Mouse (Mus musculus) CH12.LX (cell line): ENCODE measurements at regions not wholly inside any gene's neighbourhood (a gene's known extent, or its start where the extent isn't known, plus 50 kb on each side); places are given as distances from the start of the nearest gene placed in this dataset.

Experiments used
- DNase-seq: peaks from one replicate; pipeline ENCODE4 v3.0.0-alpha.2; 2013; ENCODE audit errors: extremely low read depth
- H3K27ac ChIP-seq: 2 replicates; pipeline ENCODE4 v1.5.1; 2012; ENCODE audit warnings: low read depth, mild to moderate bottlenecking, control low read depth, moderate library complexity; ENCODE audit not compliant: insufficient read depth
- H3K27me3 ChIP-seq: replicated peaks from 2 replicates; pipeline ENCODE3; 2012; ENCODE audit warnings: inconsistent platforms
- H3K36me3 ChIP-seq, 2 experiments: replicated peaks in 1 of 2; 2 replicates each; pipeline versions ENCODE3 to v1.6.1; 2012; ENCODE audit warnings: inconsistent platforms in 1 of 2, low read length in 1 of 2, mild to moderate bottlenecking in 1 of 2, mixed read lengths in 1 of 2, moderate library complexity in 1 of 2; ENCODE audit not compliant: control insufficient read depth in 1 of 2, insufficient read depth in 1 of 2
- H3K4me1 ChIP-seq, 2 experiments: 2 replicates each; pipeline ENCODE4 v1.6.1; 2012; ENCODE audit warnings: inconsistent platforms in 1 of 2, moderate library complexity in 1 of 2; ENCODE audit not compliant: insufficient read depth in 2 of 2, control insufficient read depth in 1 of 2
- H3K4me2 ChIP-seq: 2 replicates; pipeline ENCODE4 v1.6.1; 2012; ENCODE audit warnings: low read depth, mild to moderate bottlenecking, control low read depth; ENCODE audit not compliant: poor library complexity, insufficient read depth, severe bottlenecking
- H3K4me3 ChIP-seq, 3 experiments: fragments of 150-350 bp in 1 of 3; sonication (generic) in 1 of 3; replicated peaks in 1 of 3; 2 replicates each; pipeline versions ENCODE3 to v1.5.1; 2011 to 2012; ENCODE audit warnings: low read depth in 2 of 3, low read length in 2 of 3, mild to moderate bottlenecking in 2 of 3, moderate library complexity in 2 of 3, control low read depth in 1 of 3, improper control_type of control experiment in 1 of 3, inconsistent platforms in 1 of 3, mixed read lengths in 1 of 3; ENCODE audit not compliant: poor library complexity in 1 of 3
- H3K79me2 ChIP-seq: replicated peaks from 2 replicates; pipeline ENCODE4 v1.6.1; 2012; ENCODE audit warnings: mild to moderate bottlenecking, moderate library complexity; ENCODE audit not compliant: control insufficient read depth, poor library complexity, insufficient read depth, severe bottlenecking; ENCODE audit errors: extremely low read depth
- H3K9ac ChIP-seq: 2 replicates; pipeline ENCODE4 v1.6.1; 2012; ENCODE audit warnings: low read depth, mild to moderate bottlenecking, control low read depth, moderate library complexity; ENCODE audit not compliant: insufficient read depth
- H3K9me3 ChIP-seq: replicated peaks from 2 replicates; pipeline ENCODE3; 2012; ENCODE audit warnings: low read length, inconsistent platforms, mixed read lengths
- BHLHE40 ChIP-seq: IDR thresholded peaks from 2 replicates; pipeline ENCODE4 v1.6.1; 2011; ENCODE audit warnings: mild to moderate bottlenecking, low read depth, low read length, improper control_type of control experiment
- CHD1 ChIP-seq: IDR thresholded peaks from 2 replicates; pipeline ENCODE4 v1.6.1; 2012; ENCODE audit warnings: low read depth, low read length, improper control_type of control experiment, inconsistent platforms
- CHD2 ChIP-seq: IDR thresholded peaks from 2 replicates; pipeline ENCODE4 v1.6.1; 2011; ENCODE audit warnings: low read length, improper control_type of control experiment
- CTCF ChIP-seq, 2 experiments: IDR thresholded peaks in 1 of 2; conservative IDR thresholded peaks in 1 of 2; 2 replicates each; pipeline ENCODE4 v1.5.1; 2011 to 2012; ENCODE audit warnings: low read depth in 2 of 2, low read length in 2 of 2, improper control_type of control experiment in 1 of 2, inconsistent platforms in 1 of 2, mild to moderate bottlenecking in 1 of 2, moderate library complexity in 1 of 2
- E2F4 ChIP-seq: IDR thresholded peaks from 2 replicates; pipeline ENCODE4 v1.6.1; 2011; ENCODE audit warnings: low read depth, low read length, improper control_type of control experiment; ENCODE audit not compliant: insufficient replicate concordance
- ELF1 ChIP-seq: IDR thresholded peaks from 2 replicates; pipeline ENCODE4 v1.6.1; 2014; ENCODE audit warnings: low read depth, mild to moderate bottlenecking, inconsistent platforms, low read length, improper control_type of control experiment
- EP300 ChIP-seq: IDR thresholded peaks from 2 replicates; pipeline ENCODE4 v1.6.1; 2011; ENCODE audit warnings: low read length, improper control_type of control experiment
- ETS1 ChIP-seq: conservative IDR thresholded peaks from 2 replicates; pipeline ENCODE4 v1.6.1; 2012; ENCODE audit warnings: low read depth, mild to moderate bottlenecking, inconsistent platforms, low read length, improper control_type of control experiment, moderate library complexity
- GABPA ChIP-seq: IDR thresholded peaks from 2 replicates; pipeline ENCODE4 v1.6.1; 2012; ENCODE audit warnings: low read depth, low read length, improper control_type of control experiment, inconsistent platforms; ENCODE audit not compliant: insufficient replicate concordance
- HCFC1 ChIP-seq: IDR thresholded peaks from 2 replicates; pipeline ENCODE4 v1.6.1; 2012; ENCODE audit warnings: low read depth, mild to moderate bottlenecking, inconsistent platforms, low read length, improper control_type of control experiment
- IRF4 ChIP-seq: IDR thresholded peaks from 2 replicates; pipeline ENCODE4 v1.6.1; 2014; ENCODE audit warnings: low read depth, mild to moderate bottlenecking, inconsistent platforms, low read length, improper control_type of control experiment
- JUN ChIP-seq: IDR thresholded peaks from 2 replicates; pipeline ENCODE4 v1.6.1; 2011; ENCODE audit warnings: low read depth, mild to moderate bottlenecking, low read length, improper control_type of control experiment, moderate library complexity; ENCODE audit not compliant: insufficient read depth
- JUND ChIP-seq: conservative IDR thresholded peaks from 2 replicates; pipeline ENCODE4 v1.6.1; 2011; ENCODE audit warnings: low read depth, low read length, improper control_type of control experiment
- KAT2A ChIP-seq: IDR thresholded peaks from 2 replicates; pipeline ENCODE4 v1.6.1; 2012; ENCODE audit warnings: low read length, improper control_type of control experiment, inconsistent platforms; ENCODE audit not compliant: insufficient replicate concordance
- MAFK ChIP-seq: IDR thresholded peaks from 2 replicates; pipeline ENCODE4 v1.6.1; 2011; ENCODE audit warnings: low read length, improper control_type of control experiment; ENCODE audit not compliant: insufficient replicate concordance
- MAX ChIP-seq: IDR thresholded peaks from 2 replicates; pipeline ENCODE4 v1.6.1; 2011; ENCODE audit warnings: low read length, improper control_type of control experiment
- MAZ ChIP-seq: IDR thresholded peaks from 2 replicates; pipeline ENCODE4 v1.6.1; 2012; ENCODE audit warnings: low read depth, mild to moderate bottlenecking, inconsistent platforms, low read length, improper control_type of control experiment, moderate library complexity
- MEF2A ChIP-seq: IDR thresholded peaks from 2 replicates; pipeline ENCODE4 v1.6.1; 2014; ENCODE audit warnings: low read depth, mild to moderate bottlenecking, inconsistent platforms, low read length, improper control_type of control experiment, borderline replicate concordance
- MXI1 ChIP-seq: IDR thresholded peaks from 2 replicates; pipeline ENCODE4 v1.6.1; 2011; ENCODE audit warnings: mild to moderate bottlenecking, low read depth, low read length, improper control_type of control experiment
- MYC ChIP-seq: IDR thresholded peaks from 2 replicates; pipeline ENCODE4 v1.6.1; 2011; ENCODE audit warnings: low read depth, mild to moderate bottlenecking, improper control_type of control experiment, low read length
- NELFE ChIP-seq: IDR thresholded peaks from 2 replicates; pipeline ENCODE4 v1.6.1; 2011; ENCODE audit warnings: low read depth, low read length, improper control_type of control experiment
- NRF1 ChIP-seq: IDR thresholded peaks from 2 replicates; pipeline ENCODE4 v1.6.1; 2014; ENCODE audit warnings: low read depth, mild to moderate bottlenecking, inconsistent platforms, low read length, improper control_type of control experiment, moderate library complexity
- PAX5 ChIP-seq: IDR thresholded peaks from 2 replicates; pipeline ENCODE4 v1.6.1; 2012; ENCODE audit warnings: low read length, inconsistent platforms, mixed read lengths
- POLR2A ChIP-seq: IDR thresholded peaks from 2 replicates; pipeline ENCODE4 v1.6.1; 2011; ENCODE audit warnings: low read depth, mild to moderate bottlenecking, improper control_type of control experiment, low read length
- POLR2AphosphoS2 ChIP-seq: IDR thresholded peaks from 2 replicates; pipeline ENCODE4 v1.6.1; 2011; ENCODE audit warnings: low read depth, low read length, improper control_type of control experiment
- RAD21 ChIP-seq: IDR thresholded peaks from 2 replicates; pipeline ENCODE4 v1.6.1; 2011; ENCODE audit warnings: low read depth, mild to moderate bottlenecking, low read length, improper control_type of control experiment, moderate library complexity
- RCOR1 ChIP-seq: conservative IDR thresholded peaks from 2 replicates; pipeline ENCODE4 v1.6.1; 2012; ENCODE audit warnings: low read depth, mild to moderate bottlenecking, inconsistent platforms, low read length, improper control_type of control experiment
- SIN3A ChIP-seq: IDR thresholded peaks from 2 replicates; pipeline ENCODE4 v1.6.1; 2012; ENCODE audit warnings: low read length, improper control_type of control experiment, inconsistent platforms
- SMC3 ChIP-seq: IDR thresholded peaks from 2 replicates; pipeline ENCODE4 v1.6.1; 2011; ENCODE audit warnings: low read depth, low read length, improper control_type of control experiment
- TBP ChIP-seq: conservative IDR thresholded peaks from 2 replicates; pipeline ENCODE4 v1.6.1; 2011; ENCODE audit warnings: low read depth, low read length, improper control_type of control experiment
- TCF12 ChIP-seq: IDR thresholded peaks from 2 replicates; pipeline ENCODE4 v1.6.1; 2014; ENCODE audit warnings: low read depth, mild to moderate bottlenecking, inconsistent platforms, low read length, improper control_type of control experiment
- UBTF ChIP-seq: IDR thresholded peaks from 2 replicates; pipeline ENCODE4 v1.6.1; 2012; ENCODE audit warnings: low read depth, mild to moderate bottlenecking, inconsistent platforms, low read length, improper control_type of control experiment, moderate library complexity
- USF1 ChIP-seq: IDR thresholded peaks from 2 replicates; pipeline ENCODE4 v1.6.1; 2014; ENCODE audit warnings: low read depth, mild to moderate bottlenecking, inconsistent platforms, low read length, improper control_type of control experiment
- USF2 ChIP-seq: conservative IDR thresholded peaks from 2 replicates; pipeline ENCODE4 v1.6.1; 2011; ENCODE audit warnings: low read depth, low read length, improper control_type of control experiment
- ZC3H11A ChIP-seq: IDR thresholded peaks from 2 replicates; pipeline ENCODE4 v1.6.1; 2012; ENCODE audit warnings: low read depth, mild to moderate bottlenecking, inconsistent platforms, low read length, improper control_type of control experiment
- ZKSCAN1 ChIP-seq: IDR thresholded peaks from 2 replicates; pipeline ENCODE4 v1.6.1; 2012; ENCODE audit warnings: low read depth, inconsistent platforms, low read length, improper control_type of control experiment, borderline replicate concordance
- ZMIZ1 ChIP-seq: IDR thresholded peaks from 2 replicates; pipeline ENCODE4 v1.6.1; 2012; ENCODE audit warnings: low read depth, mild to moderate bottlenecking, inconsistent platforms, low read length, improper control_type of control experiment
- ZNF384 ChIP-seq: IDR thresholded peaks from 2 replicates; pipeline ENCODE4 v1.6.1; 2012; ENCODE audit warnings: low read depth, low read length, improper control_type of control experiment, inconsistent platforms
- dilution Hi-C: fragments of 300-500 bp; cut with MboI; formaldehyde crosslinking; loops from 2 replicates; pipeline ENCODE4 v1.14.3; 2020; ENCODE audit warnings: low sequenced_read_pairs; ENCODE audit not compliant: extremely low pct_unique_long_range_greater_than_20kb, extremely low pct_ligation_motif_present
- in situ Hi-C: fragments of 300-500 bp; cut with MboI; formaldehyde crosslinking; loops from 3 replicates; pipeline ENCODE4 v1.14.3; 2019; ENCODE audit warnings: low sequenced_read_pairs, low pct_ligation_motif_present, low pct_unique_long_range_greater_than_20kb, mixed read lengths

- Histone ChIP-seq H3K27me3 (no peaks in the 10 kb centered on the region), H3K79me2 (no peaks in the 10 kb centered on the region), H3K9me3 (no peaks in the 10 kb centered on the region), H3K4me1 (peaks cover 9 to 29% of the 10 kb centered on the region in 2 experiments), H3K4me2 (peak overlapping the region; percentile 70), H3K36me3 (no peaks in the 10 kb centered on the region), H3K4me3 (peak overlapping the region in 1 of 3 experiments; percentile 11), H3K9ac (no peak overlapping the region), H3K27ac (peak overlapping the region; percentile 40)
- dilution Hi-C loops, result no loop called here
- DNase-seq, result peak; percentile 68
- in situ Hi-C loops, result no loop called here
- TF ChIP-seq ZKSCAN1 (no peak), ZMIZ1 (no peak), ETS1 (peak; percentile 6; the same call in 1 of the 2 replicates), MAX (peak; percentile 77; the same call in 1 of the 2 replicates), BHLHE40 (peak; percentile 8; the same call in 1 of the 2 replicates), ZNF384 (no peak), CHD1 (peak; percentile 8; the same call in 1 of the 2 replicates), TBP (no peak), E2F4 (no peak), POLR2AphosphoS2 (no peak), MAFK (no peak), JUND (no peak), TCF12 (no peak), MYC (no peak; the same call in 1 of the 2 replicates), CTCF (conservative IDR thresholded peaks at IDR 0.05 in 1 of 2, IDR thresholded peaks at IDR 0.05 in 1 of 2; ENCODE audit: low read depth in 2 of 2, low read length in 2 of 2) (no peak), POLR2A (no peak; the same call in 1 of the 2 replicates), CHD2 (no peak; the same call in 1 of the 2 replicates), ZC3H11A (no peak), UBTF (no peak; the same call in 1 of the 2 replicates), EP300 (no peak; the same call in none of the 2 replicates), JUN (no peak), SIN3A (no peak), USF1 (no peak), RAD21 (no peak), ELF1 (no peak), RCOR1 (0 out of 2 replicates have a peak, but pooled peaks have one; percentile 10), MXI1 (peak; percentile 17; the same call in 1 of the 2 replicates), NRF1 (no peak), SMC3 (no peak), USF2 (no peak), MEF2A (no peak), IRF4 (peak; percentile 40), HCFC1 (no peak), NELFE (no peak; the same call in 1 of the 2 replicates), PAX5 (no peak), KAT2A (no peak), GABPA (no peak), MAZ (no peak; the same call in 1 of the 2 replicates)
These were observed 152.6 kb upstream of the F930015N05Rik start for GRCm38 (mm10) chr11:64589026-64589425.
